Mouse (Mus musculus) bone marrow macrophage, adult 2 months (primary cell): ENCODE data around the gene Ccdc106. TPM values are rescaled to one million over a fixed set of nuclear protein-coding genes. Genes with fewer than 3 reads are reported as not detected.

Experiments
- H3K27ac ChIP-seq: 2 replicates; pipeline ENCODE4 v1.5.1; 2012; ENCODE audit warnings: low read depth, low read length; ENCODE audit not compliant: insufficient read depth
- H3K4me1 ChIP-seq: 2 replicates; pipeline ENCODE4 v1.6.1; 2012; ENCODE audit warnings: low read length; ENCODE audit not compliant: control insufficient read depth, insufficient read depth
- H3K4me3 ChIP-seq: 2 replicates; pipeline ENCODE4 v1.5.1; 2012; ENCODE audit warnings: mild to moderate bottlenecking, low read length, moderate library complexity; ENCODE audit not compliant: insufficient read depth
- CTCF ChIP-seq: IDR thresholded peaks from 2 replicates; pipeline ENCODE4 v1.5.1; 2012; ENCODE audit warnings: low read depth, mild to moderate bottlenecking, low read length, moderate library complexity
- POLR2A ChIP-seq: IDR thresholded peaks from 2 replicates; pipeline ENCODE4 v1.6.1; 2012; ENCODE audit warnings: mild to moderate bottlenecking, low read depth, low read length, borderline replicate concordance
- polyA plus RNA-seq: library from polyadenylated mRNA; stranded (reverse); fragments of >200 nt; gene quantifications from 2 replicates; pipeline ENCODE4 v1.2.4, GENCODE M21; 2012; ENCODE audit not compliant: missing spikeins, insufficient read depth, insufficient read length

Ccdc106 gene
- polyA plus RNA-seq, result 0.43 and 0.61 TPM in 2 replicates

GRCm38 (mm10) chr7:5020000-5020681 is at the start of gene Ccdc106, which contains the start of gene Zfp865:
Gene Ccdc106, plus strand, starts transcription at chr7:5020553.
Gene Zfp865, plus strand, starts transcription at chr7:5020376.
- TF ChIP-seq POLR2A (no peak), CTCF (no peak)
- Histone ChIP-seq H3K4me1 (peaks cover 18% of the 10 kb centered on the region), H3K27ac (peak within 1 kb of the TSS; percentile 88), H3K4me3 (peak within 1 kb of the TSS; percentile 93)

GRCm38 (mm10) chr7:4971068-4971467 is 49.3 kb upstream of the Ccdc106 start, which contains the start of gene Sbk3:
Gene Sbk3, minus strand, starts transcription at chr7:4971168.
- Histone ChIP-seq H3K4me3 (no peak within 1 kb of the TSS), H3K27ac (no peak within 1 kb of the TSS), H3K4me1 (peaks cover 23% of the 10 kb centered on the region)
- TF ChIP-seq CTCF, result no peak
- TF ChIP-seq POLR2A, result no peak

- TF ChIP-seq POLR2A (no peak), CTCF (no peak)
- H3K4me1 ChIP-seq, result peaks cover 23% of the 10 kb centered on the region
- no peak overlapping the region for H3K4me3 ChIP-seq
- no peak overlapping the region for H3K27ac ChIP-seq
These were observed 48.6 kb upstream of the Ccdc106 start for GRCm38 (mm10) chr7:4971710-4972109.

GRCm38 (mm10) chr7:4972321-4973047 is 47.9 kb upstream of the Ccdc106 start:
- no peak for TF ChIP-seq CTCF
- TF ChIP-seq POLR2A, result no peak
- no peak overlapping the region for H3K27ac ChIP-seq
- peaks cover 23% of the 10 kb centered on the region for H3K4me1 ChIP-seq
- no peak overlapping the region for H3K4me3 ChIP-seq

GRCm38 (mm10) chr7:4975455-4975854 is 44.9 kb upstream of the Ccdc106 start:
- Histone ChIP-seq H3K27ac (no peak overlapping the region), H3K4me3 (no peak overlapping the region), H3K4me1 (peaks cover 23% of the 10 kb centered on the region)
- TF ChIP-seq CTCF, result no peak
- TF ChIP-seq POLR2A, result no peak

GRCm38 (mm10) chr7:4976832-4977231 is 43.5 kb upstream of the Ccdc106 start:
- peaks cover 12% of the 10 kb centered on the region for H3K4me1 ChIP-seq
- TF ChIP-seq POLR2A, result no peak
- no peak for TF ChIP-seq CTCF
- no peak overlapping the region for H3K27ac ChIP-seq
- H3K4me3 ChIP-seq, result no peak overlapping the region

- no peaks in the 10 kb centered on the region for H3K4me1 ChIP-seq
- H3K27ac ChIP-seq, result no peak overlapping the region
- TF ChIP-seq POLR2A (no peak), CTCF (no peak)
- H3K4me3 ChIP-seq, result no peak overlapping the region
These were observed 32.1 kb upstream of the Ccdc106 start for GRCm38 (mm10) chr7:4988250-4988649.

- no peak overlapping the region for H3K4me3 ChIP-seq
- no peak for TF ChIP-seq CTCF
- TF ChIP-seq POLR2A, result no peak
These were observed 26.9 kb upstream of the Ccdc106 start for GRCm38 (mm10) chr7:4993347-4993998.

GRCm38 (mm10) chr7:4993999-4994788 is 26.2 kb upstream of the Ccdc106 start:
- TF ChIP-seq CTCF (no peak), POLR2A (no peak)
- H3K4me1 ChIP-seq, result peaks cover 5% of the 10 kb centered on the region; the same call in 1 of the 2 replicates
- no peak overlapping the region for H3K27ac ChIP-seq
- no peak overlapping the region for H3K4me3 ChIP-seq

More at GRCm38 (mm10) chr7:4993347-4993998, 26.9 kb upstream of the Ccdc106 start:
- Histone ChIP-seq H3K27ac (no peak overlapping the region), H3K4me1 (peaks cover 5% of the 10 kb centered on the region; the same call in 1 of the 2 replicates)
